Mouse (Mus musculus) liver, embryonic 11.5 days (tissue): ENCODE measurements around the gene Tm7sf3. TPM values are rescaled to one million over a fixed set of nuclear protein-coding genes. Genes with fewer than 3 reads are reported as not detected.

Source experiments
- ATAC-seq: fragments of 200-750 bp; cut with Nextera tagmentation; replicated peaks from 2 replicates; pipeline ENCODE4 v1.8.0; 2017; ENCODE audit warnings: moderate number of reproducible peaks, mild to moderate bottlenecking, moderate TSS enrichment, moderate library complexity; ENCODE audit not compliant: low FRiP score
- DNase-seq: peaks from one replicate; pipeline ENCODE4 v3.0.0-alpha.2; 2017; ENCODE audit warnings: low spot score
- H3K27ac ChIP-seq: fragments of 300-500 bp; sonication (generic); 2 replicates; pipeline ENCODE4 v1.5.1; 2014; ENCODE audit warnings: mild to moderate bottlenecking, low read depth, low read length, control low read depth
- H3K27me3 ChIP-seq: fragments of 300-500 bp; sonication (generic); replicated peaks from 2 replicates; pipeline ENCODE4 v1.6.1; 2014; ENCODE audit warnings: low read length, mixed read lengths; ENCODE audit not compliant: control insufficient read depth, insufficient read depth
- H3K36me3 ChIP-seq: fragments of 300-500 bp; sonication (generic); 2 replicates; pipeline ENCODE4 v1.6.1; 2014; ENCODE audit warnings: mild to moderate bottlenecking, low read length, moderate library complexity, mixed read lengths; ENCODE audit not compliant: control insufficient read depth, insufficient read depth
- H3K4me1 ChIP-seq: fragments of 300-500 bp; sonication (generic); replicated peaks from 2 replicates; pipeline ENCODE4 v1.6.1; 2014; ENCODE audit warnings: low read length, mixed read lengths; ENCODE audit not compliant: control insufficient read depth, insufficient read depth
- H3K4me2 ChIP-seq: fragments of 300-500 bp; sonication (generic); 2 replicates; pipeline ENCODE4 v1.6.1; 2014; ENCODE audit warnings: mild to moderate bottlenecking, control low read depth, moderate library complexity
- H3K4me3 ChIP-seq: fragments of 300-500 bp; sonication (generic); 2 replicates; pipeline ENCODE4 v1.5.1; 2014; ENCODE audit warnings: low read depth, low read length, control low read depth
- H3K9ac ChIP-seq: fragments of 300-500 bp; sonication (generic); 2 replicates; pipeline ENCODE4 v1.6.1; 2014; ENCODE audit warnings: low read depth, low read length, control low read depth
- H3K9me3 ChIP-seq: fragments of 300-500 bp; sonication (generic); 2 replicates; pipeline ENCODE4 v1.6.1; 2016; ENCODE audit warnings: low read length, inconsistent platforms, mixed read lengths; ENCODE audit not compliant: control insufficient read depth
- WGBS: fragments of 180-500 bp; shearing (Covaris S2); extraction: QIAGEN DNeasy Blood & Tissue Kit; methylation state at CpG from one replicate; pipeline ENCODE4 v1.1.7; 2014; 5-methylcytosine and 5-hydroxymethylcytosine counted together
- polyA plus RNA-seq: library from polyadenylated mRNA; unstranded; fragments of >200 nt; fragmentation: Nextera tagmentation; extraction: Ambion mirVana; gene quantifications from 2 replicates; pipeline ENCODE4 v1.2.1, GENCODE M21; 2014

Gene Tm7sf3
- polyA plus RNA-seq, 1 experiment from 2014 or later: 47.7 TPM

DNA sequence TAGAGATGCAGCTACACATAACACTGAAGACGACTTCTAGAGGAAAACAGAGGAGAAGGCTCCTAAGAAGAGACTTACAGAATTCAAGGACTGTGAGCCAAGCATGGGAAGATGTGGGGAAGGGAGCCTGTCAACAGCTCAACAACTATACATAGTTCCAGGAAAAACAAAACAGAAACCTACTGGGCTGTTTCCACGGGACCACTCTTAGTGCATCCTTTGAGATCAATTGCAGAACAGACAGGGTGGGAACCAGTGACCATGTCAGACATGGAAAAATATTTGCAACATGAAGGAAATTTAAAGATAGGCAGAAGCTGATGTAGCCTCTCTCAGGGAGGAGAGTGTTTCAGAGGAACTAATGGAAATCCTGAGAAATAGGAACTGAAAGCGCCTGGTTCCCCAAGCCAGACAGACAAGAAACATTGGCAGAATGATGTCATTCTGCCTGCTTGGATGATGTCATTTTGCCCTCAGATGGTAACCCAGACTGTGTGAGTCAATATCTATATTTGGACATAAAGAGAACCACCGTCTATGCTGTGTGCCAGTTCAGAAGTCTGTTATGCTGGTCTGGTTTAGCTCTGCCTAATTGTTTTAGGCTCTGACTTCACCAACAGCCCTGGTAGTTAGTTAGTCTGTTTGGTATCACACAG lies 32.4 kb upstream of the Tm7sf3 start:
- 53% methylated on average over 4 of the region's 4 CpGs for WGBS
- Histone ChIP-seq H3K4me3 (no peak overlapping the region), H3K4me1 (peaks cover 3% of the 10 kb centered on the region; the same call in 1 of the 2 replicates), H3K4me2 (no peak overlapping the region), H3K36me3 (no peaks in the 10 kb centered on the region), H3K27me3 (no peaks in the 10 kb centered on the region), H3K9ac (no peak overlapping the region), H3K27ac (no peak overlapping the region), H3K9me3 (no peaks in the 10 kb centered on the region; the same call in 1 of the 2 replicates)
- ATAC-seq (no peak), DNase-seq (no peak)

DNA sequence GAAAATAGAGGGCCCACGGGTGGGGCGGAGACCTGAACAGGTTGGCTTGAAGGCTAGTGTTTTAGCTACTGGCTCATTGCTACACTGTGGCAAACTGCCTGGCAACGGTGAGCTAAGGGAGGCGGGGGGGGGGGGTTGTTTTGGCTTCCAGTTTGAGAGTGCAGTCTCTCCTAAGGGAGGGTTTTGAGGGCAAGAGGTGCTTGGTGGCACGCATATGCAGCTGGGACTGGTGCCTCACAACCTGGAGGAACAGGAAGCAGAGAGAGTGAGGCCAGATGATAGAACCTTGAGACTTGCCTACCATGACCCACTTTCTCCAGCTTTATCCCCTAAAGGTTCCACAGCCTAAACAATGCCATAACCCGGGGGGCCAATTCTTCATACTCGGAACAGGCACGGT lies 31.8 kb upstream of the Tm7sf3 start:
- no peaks in the 10 kb centered on the region; the same call in 1 of the 2 replicates for H3K9me3 ChIP-seq
- 78% methylated on average over 8 of the region's 8 CpGs for WGBS
- ATAC-seq (no peak), DNase-seq (no peak)
- H3K27me3 ChIP-seq: no peaks in the 10 kb centered on the region
- no peak overlapping the region for H3K9ac ChIP-seq
- peaks cover 3% of the 10 kb centered on the region; the same call in 1 of the 2 replicates for H3K4me1 ChIP-seq
- no peak overlapping the region for H3K27ac ChIP-seq
- no peak overlapping the region for H3K4me3 ChIP-seq
- no peaks in the 10 kb centered on the region for H3K36me3 ChIP-seq
- H3K4me2 ChIP-seq: no peak overlapping the region

DNA sequence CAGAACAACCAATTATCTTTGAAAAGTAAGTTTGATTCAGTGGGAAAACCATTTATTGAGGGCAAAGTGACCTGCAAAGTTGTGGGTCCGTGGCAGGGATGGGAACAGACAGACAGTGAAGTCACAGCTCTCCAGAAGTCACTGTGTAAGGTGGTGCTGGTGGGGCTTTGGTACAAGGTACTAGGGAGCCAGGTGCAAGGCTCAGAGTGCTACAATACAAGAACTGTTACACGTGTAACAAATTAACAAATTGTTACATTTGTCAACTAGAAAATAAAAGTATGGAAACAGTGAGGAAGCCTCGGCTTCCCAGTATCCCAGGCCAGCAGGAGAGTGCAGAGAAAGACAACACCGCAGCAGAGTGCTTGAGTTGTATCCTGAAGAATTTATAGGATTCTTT lies 31.1 kb upstream of the Tm7sf3 start:
- no peaks in the 10 kb centered on the region for H3K27me3 ChIP-seq
- H3K27ac ChIP-seq: no peak overlapping the region
- H3K4me1 ChIP-seq: peaks cover 3% of the 10 kb centered on the region; the same call in 1 of the 2 replicates
- no peak overlapping the region for H3K4me3 ChIP-seq
- no peak for ATAC-seq
- 69% methylated on average over 4 of the region's 4 CpGs for WGBS
- DNase-seq: no peak
- no peak overlapping the region for H3K4me2 ChIP-seq
- H3K9me3 ChIP-seq: no peaks in the 10 kb centered on the region; the same call in 1 of the 2 replicates
- no peaks in the 10 kb centered on the region for H3K36me3 ChIP-seq
- no peak overlapping the region for H3K9ac ChIP-seq

DNA sequence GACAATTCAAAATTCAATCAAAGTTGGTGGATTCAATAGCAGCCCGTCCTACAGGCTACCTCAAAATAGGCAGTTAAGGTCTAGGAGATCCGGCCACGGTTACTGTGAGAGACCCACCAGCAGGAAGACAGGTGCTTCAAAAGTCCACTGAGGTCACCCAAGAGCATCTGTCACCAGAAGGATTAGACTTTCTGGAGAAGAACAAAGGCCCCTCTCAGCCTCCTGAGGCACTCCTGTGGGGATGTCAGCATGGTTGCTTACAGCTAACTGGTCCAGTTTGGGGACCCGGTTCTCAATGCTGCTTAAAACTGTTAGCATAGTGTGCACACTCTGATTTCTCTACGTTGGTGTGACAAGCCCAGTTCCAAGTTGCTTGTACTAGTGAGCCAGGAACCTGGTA lies 29.5 kb upstream of the Tm7sf3 start:
- Histone ChIP-seq H3K9me3 (no peaks in the 10 kb centered on the region; the same call in 1 of the 2 replicates), H3K4me1 (no peaks in the 10 kb centered on the region), H3K4me2 (no peak overlapping the region), H3K4me3 (no peak overlapping the region), H3K27ac (no peak overlapping the region), H3K9ac (no peak overlapping the region), H3K36me3 (no peaks in the 10 kb centered on the region), H3K27me3 (no peaks in the 10 kb centered on the region)
- WGBS: 74% methylated on average over 5 of the region's 5 CpGs
- DNase-seq: no peak
- no peak for ATAC-seq

DNA sequence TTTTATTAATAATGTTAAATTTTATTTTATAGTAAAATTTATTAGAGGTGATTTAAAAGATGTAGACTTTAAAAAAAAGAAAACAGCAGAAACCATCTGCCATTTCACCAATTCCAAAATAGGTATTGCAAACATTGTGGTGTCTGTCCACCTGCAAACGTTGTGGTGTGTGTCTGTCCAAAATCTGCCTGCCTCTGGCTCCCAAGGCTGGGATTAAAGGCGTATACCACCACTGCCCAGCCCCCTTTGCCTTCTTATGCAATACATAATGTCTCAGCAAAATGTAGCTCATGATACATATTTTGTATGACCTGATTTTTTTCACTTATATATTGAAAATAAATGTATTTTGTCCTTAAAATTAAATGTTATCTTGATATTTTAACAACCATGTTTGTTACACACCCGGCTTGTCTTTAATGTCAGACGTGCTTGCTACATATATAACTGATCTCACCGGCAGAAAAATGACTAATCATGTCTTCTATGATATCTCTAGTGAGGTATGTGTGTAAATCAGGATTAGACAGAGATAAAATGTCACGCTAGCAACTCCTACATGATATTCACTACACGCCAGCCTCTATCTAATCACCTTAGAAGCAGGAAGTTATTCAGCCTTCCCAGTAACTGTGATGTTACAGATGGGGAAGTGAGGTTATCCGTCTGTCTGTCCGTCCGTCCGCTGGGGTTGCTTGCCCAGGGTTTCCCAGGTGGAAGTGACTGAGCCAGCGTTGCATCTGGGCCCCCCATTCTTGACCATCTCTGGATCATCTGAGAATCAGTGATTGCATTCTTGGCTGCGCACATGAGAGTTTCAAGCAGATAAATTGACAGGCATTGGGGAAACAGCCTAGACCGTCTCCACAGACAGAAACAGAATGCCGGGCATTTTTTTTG lies 28.6 kb upstream of the Tm7sf3 start:
- no peak overlapping the region for H3K4me2 ChIP-seq
- H3K4me1 ChIP-seq: no peaks in the 10 kb centered on the region
- ATAC-seq (no peak), DNase-seq (no peak)
- H3K9ac ChIP-seq: no peak overlapping the region
- H3K27me3 ChIP-seq: no peaks in the 10 kb centered on the region
- H3K36me3 ChIP-seq: no peaks in the 10 kb centered on the region
- H3K4me3 ChIP-seq: no peak overlapping the region
- 56% methylated on average over 15 of the region's 15 CpGs for WGBS
- no peaks in the 10 kb centered on the region; the same call in 1 of the 2 replicates for H3K9me3 ChIP-seq
- H3K27ac ChIP-seq: no peak overlapping the region

DNA sequence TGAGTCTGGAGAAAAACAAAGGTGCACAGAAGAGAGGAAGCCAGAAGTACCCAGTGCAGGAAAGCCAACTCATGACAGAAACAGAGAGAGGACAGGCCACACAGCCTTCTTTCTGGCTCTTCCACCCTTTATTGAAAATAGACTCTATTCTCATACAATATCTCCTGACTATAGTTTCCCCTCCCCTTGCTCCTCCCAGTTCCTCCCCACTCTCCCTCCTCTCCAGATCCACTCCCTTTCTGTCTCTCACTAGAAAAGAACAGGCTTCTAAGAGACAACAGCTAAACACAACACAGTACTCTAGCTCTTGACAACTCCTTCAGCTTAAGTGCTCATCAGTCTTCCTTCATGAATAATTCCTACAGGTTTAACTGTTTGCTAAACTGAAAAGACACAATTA lies 26.0 kb upstream of the Tm7sf3 start:
- ATAC-seq (no peak), DNase-seq (no peak)
- no peaks in the 10 kb centered on the region for H3K4me1 ChIP-seq
- no peaks in the 10 kb centered on the region; the same call in 1 of the 2 replicates for H3K9me3 ChIP-seq
- H3K27me3 ChIP-seq: no peaks in the 10 kb centered on the region
- no peak overlapping the region for H3K9ac ChIP-seq
- no peaks in the 10 kb centered on the region for H3K36me3 ChIP-seq
- H3K4me3 ChIP-seq: no peak overlapping the region
- H3K27ac ChIP-seq: no peak overlapping the region
- no peak overlapping the region for H3K4me2 ChIP-seq

DNA sequence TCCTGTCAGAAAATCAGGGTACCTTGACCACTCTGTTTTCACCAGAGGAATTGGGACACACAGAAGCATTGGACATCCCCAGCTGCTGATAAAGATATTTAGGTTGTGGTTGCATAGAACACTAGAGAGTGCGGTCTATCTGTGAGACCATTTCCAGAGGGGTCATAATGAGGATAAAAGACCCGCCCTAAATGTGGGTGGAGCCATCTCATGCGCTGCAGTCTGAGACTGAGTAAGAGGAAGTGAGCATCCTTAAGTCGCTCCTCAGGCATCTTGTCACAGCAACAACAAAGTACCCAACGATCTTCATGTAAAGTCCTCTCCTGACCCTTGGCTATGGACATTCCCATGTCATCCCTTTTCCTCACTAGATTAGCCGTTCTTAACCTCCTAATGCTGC lies 24.2 kb upstream of the Tm7sf3 start:
- no peaks in the 10 kb centered on the region for H3K4me1 ChIP-seq
- DNase-seq (no peak), ATAC-seq (no peak)
- H3K27ac ChIP-seq: no peak overlapping the region
- H3K4me2 ChIP-seq: no peak overlapping the region
- no peak overlapping the region for H3K9ac ChIP-seq
- 56% methylated on average over 6 of the region's 6 CpGs for WGBS
- H3K9me3 ChIP-seq: no peaks in the 10 kb centered on the region; the same call in 1 of the 2 replicates
- H3K27me3 ChIP-seq: no peaks in the 10 kb centered on the region
- H3K36me3 ChIP-seq: no peaks in the 10 kb centered on the region
- no peak overlapping the region for H3K4me3 ChIP-seq

DNA sequence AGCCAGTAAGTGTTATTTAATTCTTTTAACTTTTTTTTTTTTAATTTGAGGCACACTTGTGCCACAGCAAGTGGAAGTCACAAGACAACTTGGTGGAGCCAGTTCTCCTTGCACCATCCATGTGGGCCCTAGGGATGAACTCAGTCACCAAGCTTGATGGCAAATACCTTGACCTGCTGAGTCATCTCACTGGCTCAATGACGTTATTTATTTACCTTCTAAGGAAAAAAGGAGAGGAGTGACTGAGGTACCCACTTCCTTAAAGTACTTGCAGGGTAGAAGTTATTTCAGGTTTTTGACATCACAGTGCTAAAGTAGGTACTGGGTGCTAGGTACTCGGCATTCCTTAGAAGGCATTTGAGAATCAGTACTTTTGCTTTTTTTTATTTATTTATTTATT lies 22.8 kb upstream of the Tm7sf3 start:
- ATAC-seq (no peak), DNase-seq (no peak)
- Histone ChIP-seq H3K4me1 (no peaks in the 10 kb centered on the region), H3K27me3 (no peaks in the 10 kb centered on the region), H3K36me3 (no peaks in the 10 kb centered on the region), H3K27ac (no peak overlapping the region), H3K9ac (no peak overlapping the region), H3K9me3 (no peaks in the 10 kb centered on the region; the same call in 1 of the 2 replicates), H3K4me2 (no peak overlapping the region), H3K4me3 (no peak overlapping the region)
- WGBS: 71% methylated on average over 2 of the region's 2 CpGs
